Mouse (Mus musculus): ENCODE measurements around the gene Slc6a6.
A peak's percentile ranks its signal among the peaks of the same experiment; 100 is the strongest.

Slc6a6 gene

DNA sequence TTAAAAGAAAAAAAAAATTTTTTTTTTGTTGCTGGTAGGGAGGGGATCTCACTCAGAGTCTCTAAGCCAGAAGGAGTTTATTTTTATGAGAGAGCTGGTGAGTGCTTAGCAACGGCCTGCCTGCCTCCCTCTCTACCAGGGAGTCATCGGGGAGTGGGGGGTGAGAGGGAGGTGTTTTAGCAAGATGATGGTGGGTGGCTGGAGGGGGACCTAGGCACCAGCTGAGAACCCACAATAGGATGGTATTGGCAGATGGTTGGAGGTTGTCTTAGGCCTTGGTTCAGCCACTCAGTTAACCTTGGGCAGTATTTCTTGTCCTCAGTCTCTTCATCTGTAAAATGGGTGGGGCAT is 1.7 kb downstream of the Slc6a6 start:
- TF ChIP-seq GATA4 (IDR thresholded peaks at IDR 0.05; ENCODE audit: insufficient replicate concordance, low read length): no peak

DNA sequence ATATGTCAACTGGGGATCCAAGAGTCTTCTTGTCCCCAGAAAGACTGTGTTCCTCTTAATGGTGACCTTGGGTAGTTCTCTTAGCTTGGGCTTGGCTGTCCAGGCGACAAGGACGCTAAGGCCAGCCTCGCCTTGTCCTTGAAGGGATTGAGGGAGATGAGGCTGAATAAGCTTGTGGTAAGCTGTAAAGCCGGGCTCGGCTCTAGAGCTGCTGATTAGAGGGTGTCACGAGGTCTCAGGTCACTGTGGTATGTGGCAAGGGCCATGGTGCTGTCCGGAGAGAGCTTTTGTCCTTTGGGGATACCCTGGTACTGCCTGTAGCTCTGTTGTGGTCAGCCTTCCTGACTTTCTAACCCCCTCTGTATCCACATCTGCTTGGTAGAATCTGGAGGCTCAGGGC is 2.0 kb downstream of the Slc6a6 start:
- no peak for TF ChIP-seq GATA4 (IDR thresholded peaks at IDR 0.05; ENCODE audit: insufficient replicate concordance, low read length)

- no peak for TF ChIP-seq GATA4 (IDR thresholded peaks at IDR 0.05; ENCODE audit: insufficient replicate concordance, low read length)
These were observed 2.7 kb downstream of the Slc6a6 start for GRCm38 (mm10) chr6:91686597-91686996.

GRCm38 (mm10) chr6:91688021-91688420 is 4.2 kb downstream of the Slc6a6 start:
- no peak for TF ChIP-seq GATA4 (IDR thresholded peaks at IDR 0.05; ENCODE audit: insufficient replicate concordance, low read length)

- TF ChIP-seq GATA4 (IDR thresholded peaks at IDR 0.05; ENCODE audit: insufficient replicate concordance, low read length): no peak
These were observed 5.4 kb downstream of the Slc6a6 start for GRCm38 (mm10) chr6:91689231-91689630.

- no peak for TF ChIP-seq GATA4 (IDR thresholded peaks at IDR 0.05; ENCODE audit: insufficient replicate concordance, low read length)
These were observed 6.4 kb downstream of the Slc6a6 start for GRCm38 (mm10) chr6:91690222-91690621.

DNA sequence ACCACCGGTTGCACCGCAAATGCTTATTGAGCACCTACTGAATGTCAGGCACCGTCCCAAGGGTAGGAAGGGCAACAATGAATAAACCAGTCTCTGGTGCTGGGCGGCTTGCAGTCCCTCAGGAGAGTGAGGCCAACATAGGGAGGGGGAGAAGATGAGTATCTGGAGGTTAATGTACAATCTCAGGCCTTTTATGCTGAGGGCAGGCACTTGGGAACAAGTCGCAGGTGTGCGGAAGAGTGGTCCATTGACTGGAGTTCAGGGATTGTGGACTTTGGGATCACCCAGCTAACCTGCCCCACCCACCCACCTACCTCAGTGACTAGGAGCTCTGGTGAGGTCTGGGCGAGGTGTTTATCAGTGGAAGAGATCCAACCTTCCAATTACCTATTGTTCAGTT is 6.8 kb downstream of the Slc6a6 start:
- TF ChIP-seq GATA4 (IDR thresholded peaks at IDR 0.05; ENCODE audit: insufficient replicate concordance, low read length): no peak

DNA sequence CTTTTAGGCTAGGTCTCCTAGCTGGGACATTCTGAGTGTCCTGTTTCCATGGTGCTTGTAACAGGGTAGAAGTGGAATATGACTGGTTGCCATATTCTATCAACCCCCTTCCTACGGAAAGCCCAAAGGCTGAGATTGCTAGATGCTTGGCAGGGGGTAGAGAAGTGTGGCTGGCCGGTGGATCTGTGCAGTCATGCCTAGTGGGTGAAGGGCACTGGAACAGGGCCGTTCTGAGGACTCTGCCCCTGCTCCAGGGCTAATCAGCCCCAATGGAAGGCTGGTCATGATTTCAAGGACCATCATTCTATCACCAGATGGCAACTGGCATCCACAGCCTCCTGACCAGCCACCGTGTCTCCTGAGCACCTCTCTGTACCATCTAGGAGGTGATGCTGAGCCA is 7.7 kb downstream of the Slc6a6 start:
- TF ChIP-seq GATA4 (IDR thresholded peaks at IDR 0.05; ENCODE audit: insufficient replicate concordance, low read length): no peak

GRCm38 (mm10) chr6:91693301-91693886 is 9.5 kb downstream of the Slc6a6 start:
- TF ChIP-seq GATA4 (IDR thresholded peaks at IDR 0.05; ENCODE audit: insufficient replicate concordance, low read length): no peak

- no peak for TF ChIP-seq GATA4 (IDR thresholded peaks at IDR 0.05; ENCODE audit: insufficient replicate concordance, low read length)
These were observed 10.8 kb downstream of the Slc6a6 start for GRCm38 (mm10) chr6:91694610-91695009.

DNA sequence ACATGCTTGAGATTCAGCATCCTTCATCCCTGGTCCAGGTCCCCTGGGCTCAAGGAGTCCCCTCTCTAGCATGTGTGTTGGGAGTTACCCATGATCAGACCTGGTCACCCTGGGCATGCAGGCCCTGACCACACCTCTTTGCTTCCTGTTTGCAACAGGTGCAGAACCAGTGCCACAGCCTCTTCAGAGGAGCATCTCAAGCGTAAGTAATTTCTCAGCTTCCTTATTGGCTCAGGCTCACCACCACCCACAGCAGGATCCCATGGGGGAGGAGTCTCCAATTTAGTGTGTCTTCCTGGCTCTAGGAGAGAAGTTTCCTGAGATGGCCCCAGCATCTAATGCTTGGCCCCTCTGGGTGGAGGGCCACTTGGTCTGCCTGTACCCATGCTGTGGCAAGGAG is 15.0 kb downstream of the Slc6a6 start:
- TF ChIP-seq GATA4 (IDR thresholded peaks at IDR 0.05; ENCODE audit: insufficient replicate concordance, low read length): no peak

GRCm38 (mm10) chr6:91699482-91700200 is 15.8 kb downstream of the Slc6a6 start:
- no peak for TF ChIP-seq GATA4 (IDR thresholded peaks at IDR 0.05; ENCODE audit: insufficient replicate concordance, low read length)

- TF ChIP-seq GATA4 (IDR thresholded peaks at IDR 0.05; ENCODE audit: insufficient replicate concordance, low read length): peak; percentile 62; the same call in 1 of the 2 replicates
These were observed 17.2 kb downstream of the Slc6a6 start for GRCm38 (mm10) chr6:91700823-91701621.

DNA sequence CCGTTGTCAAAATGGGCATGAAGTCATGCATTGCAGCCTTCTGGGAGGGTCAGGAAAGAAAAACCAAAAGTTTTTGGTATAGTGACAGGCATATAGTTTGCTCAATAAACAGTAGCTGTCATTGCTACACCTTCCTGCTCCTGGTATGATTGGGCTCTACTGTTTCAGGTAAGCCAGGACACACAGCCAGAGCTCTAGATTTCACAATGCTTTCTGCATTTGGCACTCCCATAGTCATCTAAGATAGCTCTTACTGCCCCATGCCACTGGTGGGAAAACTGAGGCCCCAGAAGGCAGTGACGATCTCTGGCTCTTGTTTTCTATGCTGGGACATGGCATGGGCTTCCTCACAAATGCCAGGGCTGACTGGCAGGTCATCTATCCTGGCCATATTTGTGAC is 19.6 kb downstream of the Slc6a6 start:
- peak; percentile 57; the same call in 1 of the 2 replicates for TF ChIP-seq GATA4 (IDR thresholded peaks at IDR 0.05; ENCODE audit: insufficient replicate concordance, low read length)

DNA sequence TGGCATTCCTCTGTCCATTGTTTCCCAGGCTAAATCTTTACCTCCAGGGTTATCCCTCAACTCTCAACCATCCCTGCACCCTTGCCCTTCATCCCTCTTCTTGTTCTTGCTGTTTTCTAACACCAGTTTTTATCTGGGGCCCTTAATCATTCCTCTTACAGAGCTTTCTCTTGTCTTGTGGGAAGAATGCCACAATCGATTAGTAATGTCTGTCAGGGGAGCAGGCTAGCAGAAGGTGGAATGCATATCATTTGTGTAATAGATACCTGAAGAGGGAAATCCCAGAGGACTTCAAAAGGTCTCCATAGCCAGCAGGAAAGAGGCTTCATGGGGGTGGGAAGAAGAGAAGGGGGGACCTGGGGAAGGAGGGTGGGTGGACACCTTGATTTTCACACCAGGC is 20.6 kb downstream of the Slc6a6 start:
- TF ChIP-seq GATA4 (IDR thresholded peaks at IDR 0.05; ENCODE audit: insufficient replicate concordance, low read length): no peak

DNA sequence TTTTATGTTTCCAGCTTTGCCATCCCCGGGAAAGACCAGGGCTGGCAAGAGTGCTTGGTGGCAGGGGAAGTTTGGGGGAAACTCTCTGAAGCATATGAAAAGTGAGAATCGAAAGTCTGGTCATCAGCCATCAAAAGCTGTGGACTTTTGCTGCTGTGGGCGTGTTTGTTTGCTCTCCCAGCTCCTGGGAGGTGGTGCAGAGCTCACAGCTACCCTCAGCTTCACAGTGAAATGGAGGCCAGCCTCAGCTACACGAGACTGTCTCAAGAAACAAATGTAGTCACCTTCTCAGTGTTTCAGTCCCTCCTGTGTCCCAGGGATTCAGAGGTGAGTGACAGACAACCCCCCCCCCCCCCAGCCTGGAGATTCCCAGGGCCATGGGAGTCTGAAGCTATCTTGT is 21.8 kb downstream of the Slc6a6 start:
- TF ChIP-seq GATA4 (IDR thresholded peaks at IDR 0.05; ENCODE audit: insufficient replicate concordance, low read length): no peak

All from liver, adult (tissue).